Mouse (Mus musculus): ENCODE measurements around the gene Selenbp1. TPM values are rescaled to one million over a fixed set of nuclear protein-coding genes. Genes with fewer than 3 reads are reported as not detected.

Selenbp1 gene
- polyA plus RNA-seq, 1 experiment from 2014 or later = 36.8 TPM

DNA sequence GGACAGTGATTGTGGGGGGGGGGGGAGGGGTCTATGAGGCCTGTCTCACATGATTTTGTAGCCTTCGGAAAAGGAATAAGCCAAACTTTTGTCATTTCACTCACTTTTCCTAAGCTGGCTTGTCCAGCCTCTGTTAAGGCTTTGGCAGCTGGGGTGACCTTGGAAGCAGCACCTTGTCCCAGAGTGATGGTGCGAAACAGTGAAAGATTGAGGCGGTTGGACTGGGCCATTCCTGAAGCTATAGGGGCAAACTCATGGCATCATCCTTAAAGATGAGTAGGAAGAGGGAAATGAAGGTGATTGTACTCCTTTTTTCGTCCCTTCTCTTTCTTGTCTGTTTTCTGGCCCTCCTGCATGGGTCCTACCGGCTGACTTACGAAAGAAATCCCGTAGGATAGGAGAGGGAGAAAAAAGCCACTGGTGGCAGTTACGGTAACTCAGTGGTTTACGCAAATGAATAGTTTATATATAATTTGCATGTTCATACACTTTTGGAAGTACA is 41.2 kb downstream of the Selenbp1 start:
- H3K27me3 ChIP-seq (ENCODE audit: control insufficient read depth, insufficient read depth, low read length) = no peaks in the 10 kb centered on the region
- H3K4me3 ChIP-seq (ENCODE audit: low read depth, low read length) = peak overlapping the region; percentile 92
- peak overlapping the region; percentile 94 for H3K9ac ChIP-seq (ENCODE audit: low read depth, low read length)
- peak overlapping the region; percentile 68 for H3K4me2 ChIP-seq
- H3K4me1 ChIP-seq (ENCODE audit: control insufficient read depth, insufficient read depth, low read length) = peaks cover 7% of the 10 kb centered on the region
- no peaks in the 10 kb centered on the region for H3K9me3 ChIP-seq (replicated peaks; ENCODE audit: control insufficient read depth, low read length)
- H3K27ac ChIP-seq (ENCODE audit: low read depth, low read length) = no peak overlapping the region
- no peaks in the 10 kb centered on the region for H3K36me3 ChIP-seq (ENCODE audit: control insufficient read depth, insufficient read depth, low read length)
- WGBS (ENCODE audit: insufficient replicate concordance) = 27% methylated on average over 9 of the region's 9 CpGs
- no peak for ATAC-seq (replicated peaks; ENCODE audit: insufficient number of reproducible peaks, low FRiP score, low TSS enrichment)

DNA sequence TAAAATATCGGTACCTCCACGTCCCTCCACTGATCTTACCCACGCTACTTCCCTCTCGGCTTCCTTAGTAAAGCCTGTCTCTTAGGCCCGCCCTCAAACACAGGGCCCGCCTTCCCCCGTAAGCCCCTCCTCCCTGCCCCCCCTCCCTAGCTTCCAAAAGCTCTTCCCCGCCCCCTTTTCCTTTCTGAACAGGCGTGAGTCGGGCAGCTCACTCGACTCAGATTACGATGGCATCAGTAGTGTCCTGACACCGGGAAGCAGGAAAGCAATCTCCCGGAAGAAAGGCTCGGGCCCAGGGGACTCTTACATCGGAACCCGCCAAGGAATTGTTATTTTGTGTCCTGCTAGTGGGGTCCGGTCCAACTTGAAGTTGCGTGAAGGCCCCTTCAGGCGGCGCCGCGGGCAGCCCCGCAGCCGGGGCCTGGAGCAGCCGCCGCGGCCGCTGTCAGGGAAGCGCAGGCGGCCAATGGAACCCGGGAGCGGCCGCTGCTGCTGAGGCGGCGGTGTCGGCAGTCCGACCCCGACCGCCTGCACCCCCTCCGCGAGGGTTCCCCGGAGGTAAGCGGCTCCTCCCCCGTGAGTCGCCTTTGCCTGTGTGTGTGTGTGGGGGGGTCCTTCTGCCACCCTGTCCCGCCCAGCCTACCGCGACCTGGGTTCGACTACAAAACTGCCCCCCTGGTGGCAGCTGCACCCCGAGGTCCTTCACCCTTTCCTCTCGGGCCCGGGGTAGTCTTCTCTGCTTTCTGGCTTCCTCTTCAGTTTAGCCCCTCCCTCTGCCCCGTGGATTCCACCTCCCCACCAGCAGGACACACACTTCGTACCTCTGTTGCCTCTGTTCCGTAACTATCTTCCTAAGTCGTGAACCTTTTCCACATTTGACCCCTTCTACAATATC is 41.9 kb downstream of the Selenbp1 start, which contains the start of gene Pi4kb:
TSS of gene Pi4kb (plus strand) at position 204 of the 895 bp plus-strand sequence.
- H3K9ac ChIP-seq (ENCODE audit: low read depth, low read length) = peak within 1 kb of the TSS; percentile 94
- ATAC-seq (replicated peaks; ENCODE audit: insufficient number of reproducible peaks, low FRiP score, low TSS enrichment) = peak; percentile 91
- H3K27ac ChIP-seq (ENCODE audit: low read depth, low read length) = peak within 1 kb of the TSS; percentile 81
- H3K4me2 ChIP-seq = peak within 1 kb of the TSS; percentile 68
- WGBS (ENCODE audit: insufficient replicate concordance) = under 1% methylated on average over 55 of the region's 57 CpGs
- peaks cover 7% of the 10 kb centered on the region for H3K4me1 ChIP-seq (ENCODE audit: control insufficient read depth, insufficient read depth, low read length)
- no peaks in the 10 kb centered on the region for H3K36me3 ChIP-seq (ENCODE audit: control insufficient read depth, insufficient read depth, low read length)
- no peaks in the 10 kb centered on the region for H3K27me3 ChIP-seq (ENCODE audit: control insufficient read depth, insufficient read depth, low read length)
- H3K9me3 ChIP-seq (replicated peaks; ENCODE audit: control insufficient read depth, low read length) = no peaks in the 10 kb centered on the region
- H3K4me3 ChIP-seq (ENCODE audit: low read depth, low read length) = peak within 1 kb of the TSS; percentile 92

DNA sequence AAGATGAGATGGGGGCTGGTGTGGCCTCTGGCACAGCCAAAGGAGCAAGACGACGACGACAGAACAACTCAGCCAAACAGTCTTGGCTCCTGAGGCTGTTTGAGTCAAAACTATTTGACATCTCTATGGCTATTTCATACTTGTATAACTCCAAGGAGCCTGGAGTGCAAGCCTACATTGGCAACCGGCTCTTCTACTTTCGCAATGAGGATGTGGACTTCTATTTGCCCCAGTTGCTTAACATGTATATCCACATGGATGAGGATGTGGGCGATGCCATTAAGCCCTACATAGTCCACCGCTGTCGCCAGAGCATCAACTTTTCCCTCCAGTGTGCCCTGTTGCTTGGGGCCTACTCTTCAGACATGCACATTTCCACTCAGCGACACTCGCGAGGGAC is 51.5 kb downstream of the Selenbp1 start:
- Histone ChIP-seq H3K9ac (ENCODE audit: low read depth, low read length) (no peak overlapping the region), H3K27me3 (ENCODE audit: control insufficient read depth, insufficient read depth, low read length) (no peaks in the 10 kb centered on the region), H3K27ac (ENCODE audit: low read depth, low read length) (no peak overlapping the region), H3K4me1 (ENCODE audit: control insufficient read depth, insufficient read depth, low read length) (peaks cover 35% of the 10 kb centered on the region), H3K9me3 (replicated peaks; ENCODE audit: control insufficient read depth, low read length) (no peaks in the 10 kb centered on the region), H3K4me3 (ENCODE audit: low read depth, low read length) (no peak overlapping the region), H3K4me2 (no peak overlapping the region), H3K36me3 (ENCODE audit: control insufficient read depth, insufficient read depth, low read length) (peaks cover 17% of the 10 kb centered on the region)
- 93% methylated on average over 11 of the region's 11 CpGs for WGBS (ENCODE audit: insufficient replicate concordance)
- no peak for ATAC-seq (replicated peaks; ENCODE audit: insufficient number of reproducible peaks, low FRiP score, low TSS enrichment)

DNA sequence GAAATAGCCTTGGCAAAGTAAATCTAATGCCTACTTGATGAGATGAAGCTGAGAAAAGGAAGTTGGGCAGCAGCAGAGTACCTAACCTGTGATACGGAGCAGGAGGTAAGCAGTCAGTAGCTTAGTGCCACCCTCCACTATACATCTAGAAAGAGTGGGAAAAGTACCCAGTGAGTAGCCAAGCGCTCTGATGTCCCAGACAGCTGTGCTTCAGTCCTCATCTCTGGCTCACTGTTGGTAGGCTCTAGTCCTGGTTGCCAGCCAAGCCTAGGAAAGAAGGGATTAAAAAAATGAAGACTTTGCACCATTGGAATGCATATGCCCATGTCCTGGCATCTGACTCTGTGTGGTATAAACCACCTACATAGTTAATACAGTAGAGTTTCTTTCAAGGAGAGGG is 52.7 kb downstream of the Selenbp1 start:
- 94% methylated on average over 2 of the region's 2 CpGs for WGBS (ENCODE audit: insufficient replicate concordance)
- Histone ChIP-seq H3K27me3 (ENCODE audit: control insufficient read depth, insufficient read depth, low read length) (no peaks in the 10 kb centered on the region), H3K27ac (ENCODE audit: low read depth, low read length) (no peak overlapping the region), H3K36me3 (ENCODE audit: control insufficient read depth, insufficient read depth, low read length) (peaks cover 17% of the 10 kb centered on the region), H3K4me2 (no peak overlapping the region), H3K9me3 (replicated peaks; ENCODE audit: control insufficient read depth, low read length) (no peaks in the 10 kb centered on the region), H3K4me3 (ENCODE audit: low read depth, low read length) (no peak overlapping the region), H3K4me1 (ENCODE audit: control insufficient read depth, insufficient read depth, low read length) (peaks cover 40% of the 10 kb centered on the region), H3K9ac (ENCODE audit: low read depth, low read length) (no peak overlapping the region)
- no peak for ATAC-seq (replicated peaks; ENCODE audit: insufficient number of reproducible peaks, low FRiP score, low TSS enrichment)

DNA sequence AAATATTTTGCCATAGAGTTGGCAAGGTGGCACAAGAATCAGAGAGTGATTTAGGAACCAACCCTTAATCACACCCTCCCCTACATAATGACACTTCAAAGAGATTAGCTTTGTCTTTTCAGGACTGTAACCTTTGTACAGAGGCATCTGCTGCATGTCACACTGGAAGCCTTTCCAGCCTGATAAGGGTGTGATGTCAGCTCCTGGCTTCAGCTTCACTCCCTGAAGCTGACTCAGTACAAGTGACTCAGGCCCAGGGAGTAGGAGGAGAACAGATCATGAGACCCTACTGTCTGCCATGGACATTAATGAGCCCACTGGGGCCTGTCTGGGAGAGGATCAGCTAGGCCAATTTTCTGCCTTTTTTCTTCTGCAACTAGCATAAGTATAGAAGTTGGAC is 54.7 kb downstream of the Selenbp1 start:
- ATAC-seq (replicated peaks; ENCODE audit: insufficient number of reproducible peaks, low FRiP score, low TSS enrichment) = peak; percentile 74
- Histone ChIP-seq H3K4me1 (ENCODE audit: control insufficient read depth, insufficient read depth, low read length) (peaks cover 40% of the 10 kb centered on the region), H3K9ac (ENCODE audit: low read depth, low read length) (no peak overlapping the region), H3K4me3 (ENCODE audit: low read depth, low read length) (no peak overlapping the region), H3K9me3 (replicated peaks; ENCODE audit: control insufficient read depth, low read length) (no peaks in the 10 kb centered on the region), H3K4me2 (peak overlapping the region; percentile 8; the same call in 1 of the 2 replicates), H3K36me3 (ENCODE audit: control insufficient read depth, insufficient read depth, low read length) (peaks cover 15% of the 10 kb centered on the region), H3K27ac (ENCODE audit: low read depth, low read length) (peak overlapping the region; percentile 22; the same call in 1 of the 2 replicates), H3K27me3 (ENCODE audit: control insufficient read depth, insufficient read depth, low read length) (no peaks in the 10 kb centered on the region)

DNA sequence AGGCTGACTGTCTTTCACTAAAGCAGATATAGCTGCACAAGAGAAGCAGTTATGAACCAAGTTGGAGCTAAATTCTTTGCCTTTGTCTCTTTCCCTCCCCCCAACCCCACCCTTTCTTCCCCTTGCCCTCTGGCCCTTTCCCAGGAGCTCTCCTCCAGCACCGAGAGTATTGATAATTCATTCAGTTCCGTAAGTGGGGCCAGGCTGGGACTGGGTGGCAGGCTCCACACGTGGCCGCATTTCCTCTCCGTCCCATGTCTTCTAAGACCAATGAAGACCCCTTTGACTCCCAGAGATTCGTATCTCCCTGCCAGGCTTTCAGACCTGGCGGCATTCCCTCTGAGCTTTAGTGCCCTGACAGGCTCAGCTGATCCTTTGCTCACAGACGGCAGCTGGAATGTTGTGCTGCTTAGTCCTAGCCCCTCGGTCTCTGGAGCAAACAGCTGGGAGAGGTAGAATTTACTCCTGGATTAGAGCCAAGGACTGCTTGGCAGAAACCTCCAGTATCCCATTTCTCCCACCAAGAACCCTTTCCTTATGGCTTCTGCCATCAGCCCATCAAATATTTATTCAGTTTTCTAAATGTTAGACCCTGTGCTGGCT is 56.4 kb downstream of the Selenbp1 start:
- H3K9ac ChIP-seq (ENCODE audit: low read depth, low read length) = no peak overlapping the region
- WGBS (ENCODE audit: insufficient replicate concordance) = 30% methylated on average over 9 of the region's 9 CpGs
- H3K4me3 ChIP-seq (ENCODE audit: low read depth, low read length) = no peak overlapping the region
- no peak overlapping the region for H3K4me2 ChIP-seq
- no peaks in the 10 kb centered on the region for H3K9me3 ChIP-seq (replicated peaks; ENCODE audit: control insufficient read depth, low read length)
- no peaks in the 10 kb centered on the region for H3K27me3 ChIP-seq (ENCODE audit: control insufficient read depth, insufficient read depth, low read length)
- H3K36me3 ChIP-seq (ENCODE audit: control insufficient read depth, insufficient read depth, low read length) = peaks cover 13% of the 10 kb centered on the region; the same call in 1 of the 2 replicates
- ATAC-seq (replicated peaks; ENCODE audit: insufficient number of reproducible peaks, low FRiP score, low TSS enrichment) = no peak
- H3K27ac ChIP-seq (ENCODE audit: low read depth, low read length) = no peak overlapping the region; the same call in 1 of the 2 replicates
- H3K4me1 ChIP-seq (ENCODE audit: control insufficient read depth, insufficient read depth, low read length) = peaks cover 40% of the 10 kb centered on the region

Other genes starting within 250 kb of the Selenbp1 start
- gene Selenbp2, start 239.5 kb upstream of the Selenbp1 start, polyA plus RNA-seq (2014; fragmentation: Nextera tagmentation; extraction: Ambion mirVana) = 0.72 and 2.0 TPM in 2 replicates
- gene Cgn, start 146.6 kb upstream of the Selenbp1 start, polyA plus RNA-seq (2014; fragmentation: Nextera tagmentation; extraction: Ambion mirVana) = 1.4 and 2.0 TPM in 2 replicates
- 14.4 and 15.6 TPM in 2 replicates for gene Pogz, start 95.5 kb upstream of the Selenbp1 start, polyA plus RNA-seq (2014; fragmentation: Nextera tagmentation; extraction: Ambion mirVana)
- gene Psmb4, start 46.1 kb upstream of the Selenbp1 start, polyA plus RNA-seq (2014; fragmentation: Nextera tagmentation; extraction: Ambion mirVana) = 293 and 305 TPM in 2 replicates
- gene Rfx5, start 21.0 kb downstream of the Selenbp1 start, polyA plus RNA-seq (2014; fragmentation: Nextera tagmentation; extraction: Ambion mirVana) = 6.7 and 7.9 TPM in 2 replicates
- 12.9 and 18.5 TPM in 2 replicates for gene Pi4kb, start 41.7 kb downstream of the Selenbp1 start, polyA plus RNA-seq (2014; fragmentation: Nextera tagmentation; extraction: Ambion mirVana)
- gene Zfp687, start 82.4 kb downstream of the Selenbp1 start, polyA plus RNA-seq (2014; fragmentation: Nextera tagmentation; extraction: Ambion mirVana) = 16.2 and 19.6 TPM in 2 replicates
- gene Psmd4, start 109.6 kb downstream of the Selenbp1 start, polyA plus RNA-seq (2014; fragmentation: Nextera tagmentation; extraction: Ambion mirVana) = 231 and 247 TPM in 2 replicates
- 11.8 and 14.0 TPM in 2 replicates for gene Pip5k1a, start 173.9 kb downstream of the Selenbp1 start, polyA plus RNA-seq (2014; fragmentation: Nextera tagmentation; extraction: Ambion mirVana)
- 108 and 113 TPM in 2 replicates for gene Vps72, start 178.0 kb downstream of the Selenbp1 start, polyA plus RNA-seq (2014; fragmentation: Nextera tagmentation; extraction: Ambion mirVana)
- gene Tmod4, start 191.4 kb downstream of the Selenbp1 start, polyA plus RNA-seq (2014; fragmentation: Nextera tagmentation; extraction: Ambion mirVana) = 0.53 and 0.83 TPM in 2 replicates
- gene Scnm1, start 201.0 kb downstream of the Selenbp1 start, polyA plus RNA-seq (2014; fragmentation: Nextera tagmentation; extraction: Ambion mirVana) = 57.7 and 61.8 TPM in 2 replicates
- 6.5 and 7.6 TPM in 2 replicates for gene Lysmd1, start 201.0 kb downstream of the Selenbp1 start, polyA plus RNA-seq (2014; fragmentation: Nextera tagmentation; extraction: Ambion mirVana)
- 0.79 and 1.5 TPM in 2 replicates for gene Tnfaip8l2, start 209.3 kb downstream of the Selenbp1 start, polyA plus RNA-seq (2014; fragmentation: Nextera tagmentation; extraction: Ambion mirVana)
- 2.2 and 2.8 TPM in 2 replicates for gene Sema6c, start 227.4 kb downstream of the Selenbp1 start, polyA plus RNA-seq (2014; fragmentation: Nextera tagmentation; extraction: Ambion mirVana)

All from heart, embryonic 11.5 days (tissue).